In genomic region chr14:79295579-79295978, GRCm38 (mm10) we compare ENCODE assay signal across 21 mouse cellular contexts. TPM values are rescaled to one million over a fixed set of nuclear protein-coding genes. Genes with fewer than 3 reads are reported as not detected.
DNase-seq lines count a peak whose midpoint lies in the region; ATAC-seq and TF ChIP-seq lines count a peak whose summit lies in the region.
"Had no signal": no experiment of that assay in that cellular context is flagged by ENCODE, and none has a peak within 500 bp of the region (broad histone marks: within the 10 kb centered on the region; RNA-seq: fewer than 3 reads in every experiment).

No protein-coding gene starts in this region.

- H3K27me3 ChIP-seq in heart, adult 2 months (ENCODE audit: control insufficient read depth, insufficient read depth, low read length), result no peaks in the 10 kb centered on the region
- peaks cover 23% of the 10 kb centered on the region for H3K27me3 ChIP-seq in neural tube, embryonic 13.5 days
- no peaks in the 10 kb centered on the region for H3K27me3 ChIP-seq in liver, embryonic 16.5 days (ENCODE audit: control insufficient read depth, insufficient read depth, low read depth, low read length)

- H3K4me3 ChIP-seq in heart, adult 2 months, result no peak overlapping the region; the same call in 1 of the 2 replicates
- no peak overlapping the region for H3K4me3 ChIP-seq in neural tube, embryonic 13.5 days
- H3K4me3 ChIP-seq in liver, embryonic 16.5 days (ENCODE audit: low read depth, low read length), result peak overlapping the region; percentile 65
- H3K4me3 ChIP-seq in layer of hippocampus, adult 2 months, result no peak overlapping the region
- H3K4me3 ChIP-seq: heart, embryonic 12.5 days; hindbrain, embryonic 10.5 days; midbrain, embryonic 12.5 days; neural tube, embryonic 12.5 days had no signal

- no peak for TF ChIP-seq EP300 in heart, adult 2 months (IDR thresholded peaks at IDR 0.05; ENCODE audit: insufficient read depth, low read depth, low read length)

- no peak overlapping the region; the same call in 1 of the 2 replicates for H3K27ac ChIP-seq in heart, adult 2 months
- H3K27ac ChIP-seq in neural tube, embryonic 13.5 days (replicated peaks), result no peak overlapping the region
- peak overlapping the region; percentile 94 for H3K27ac ChIP-seq in liver, embryonic 16.5 days (ENCODE audit: low read length)
- no peak overlapping the region for H3K27ac ChIP-seq in layer of hippocampus, adult 2 months
- H3K27ac ChIP-seq: hindbrain, embryonic 10.5 days; midbrain, embryonic 12.5 days; neural tube, embryonic 12.5 days had no signal

- ATAC-seq in neural tube, embryonic 13.5 days (ENCODE audit: low read depth), result no peak
- 0 out of 2 replicates have a peak, but pooled peaks have one; percentile 8 for ATAC-seq in erythroid progenitor cell, adult 5-6 weeks (replicated peaks; ENCODE audit: low FRiP score, poor library complexity, severe bottlenecking)
- ATAC-seq in liver, embryonic 16.5 days (ENCODE audit: low read depth), result peak; percentile 17
- ATAC-seq: intestine, postnatal 0 days had no signal

- no peaks in the 10 kb centered on the region for H3K9me3 ChIP-seq in neural tube, embryonic 13.5 days
- no peaks in the 10 kb centered on the region for H3K9me3 ChIP-seq in liver, embryonic 16.5 days (replicated peaks; ENCODE audit: control insufficient read depth, low read length)
- H3K9me3 ChIP-seq: heart, embryonic 12.5 days; hindbrain, embryonic 10.5 days; midbrain, embryonic 12.5 days; neural tube, embryonic 12.5 days had no signal

- TF ChIP-seq POLR2A in heart, adult 2 months (IDR thresholded peaks at IDR 0.05; ENCODE audit: insufficient read depth, low read depth, low read length), result no peak

- no peak for DNase-seq in heart, adult 2 months
- no peak for DNase-seq in heart, postnatal 10 days
- DNase-seq in neural tube, embryonic 10.5 days (ENCODE audit: extremely low spot score, low spot score), result no peak
- DNase-seq in layer of hippocampus, adult 2 months (ENCODE audit: low spot score in 2 of 2), result no peak
- DNase-seq: cerebellum, adult 2 months; gastrocnemius, postnatal 25 days; kidney, postnatal 25 days; lung, postnatal 10 days; right cerebral cortex, adult 18-20 months had no signal

- H3K9ac ChIP-seq in heart, adult 2 months (ENCODE audit: low read depth, low read length), result peak overlapping the region; percentile 2; the same call in 1 of the 2 replicates
- no peak overlapping the region for H3K9ac ChIP-seq in neural tube, embryonic 13.5 days
- H3K9ac ChIP-seq in liver, embryonic 16.5 days (ENCODE audit: low read depth, low read length), result peak overlapping the region; percentile 69
- H3K9ac ChIP-seq: heart, embryonic 12.5 days; midbrain, embryonic 12.5 days; neural tube, embryonic 12.5 days had no signal

- H3K79me2 ChIP-seq in heart, adult 2 months (replicated peaks; ENCODE audit: control insufficient read depth, insufficient read depth, low read length), result no peaks in the 10 kb centered on the region

- H3K4me2 ChIP-seq in neural tube, embryonic 13.5 days, result peak overlapping the region; percentile 18
- H3K4me2 ChIP-seq in liver, embryonic 16.5 days (ENCODE audit: low read depth, low read length), result peak overlapping the region; percentile 85
- H3K4me2 ChIP-seq: heart, embryonic 12.5 days; midbrain, embryonic 12.5 days had no signal

- no peak for TF ChIP-seq CTCF in heart, adult 2 months (IDR thresholded peaks at IDR 0.05)
- TF ChIP-seq CTCF in layer of hippocampus, adult 2 months (conservative IDR thresholded peaks at IDR 0.05), result no peak

- WGBS in heart, adult 2 months, result 69% methylated on average over 9 of the region's 9 CpGs
- WGBS in neural tube, embryonic 13.5 days, result 82% methylated on average over 9 of the region's 9 CpGs
- 49% methylated on average over 9 of the region's 9 CpGs for WGBS in liver, embryonic 16.5 days (ENCODE audit: insufficient replicate concordance)

- peaks cover 5% of the 10 kb centered on the region for H3K4me1 ChIP-seq in heart, adult 2 months (ENCODE audit: control insufficient read depth, insufficient read depth, low read length)
- H3K4me1 ChIP-seq in neural tube, embryonic 13.5 days (replicated peaks), result peaks cover 32% of the 10 kb centered on the region
- H3K4me1 ChIP-seq in liver, embryonic 16.5 days (ENCODE audit: control insufficient read depth, low read depth, low read length), result peaks cover 61% of the 10 kb centered on the region

- H3K36me3 ChIP-seq in heart, adult 2 months (ENCODE audit: control insufficient read depth, insufficient read depth, low read length), result peaks cover 30% of the 10 kb centered on the region
- H3K36me3 ChIP-seq in neural tube, embryonic 13.5 days, result no peaks in the 10 kb centered on the region
- peaks cover 26% of the 10 kb centered on the region for H3K36me3 ChIP-seq in liver, embryonic 16.5 days (ENCODE audit: control insufficient read depth, insufficient read depth)
- H3K36me3 ChIP-seq: heart, embryonic 12.5 days; hindbrain, embryonic 10.5 days; midbrain, embryonic 12.5 days; neural tube, embryonic 12.5 days had no signal

- intact Hi-C loops in heart, adult 2 months (cut with DNase I), result loop anchor here (5.0 kb wide), 1 partner anchor 113 kb away; no protein-coding TSS in a partner anchor
- intact Hi-C loops in heart, postnatal 10 days (cut with DNase I), result loop anchor here (5.0 kb wide), 1 partner anchor 93 kb away; no protein-coding TSS in a partner anchor

RNA-seq across cellular contexts. Expression of gene Rgcc, which starts 5.9 kb away (rescaled TPM):
- total RNA-seq in heart, adult 2 months (2021), result 100 to 1,000 TPM in 1 of 2 experiments, 10 to 100 TPM in 1; 66.4 to 116 TPM
- polyA plus RNA-seq in heart, adult 2 months (2012; rRNA removed), result 91.8 and 124 TPM in 2 replicates
- 10 to 100 TPM; 51.6 to 57.6 TPM for total RNA-seq in heart, postnatal 10 days (2021)
- 67.4 and 72.9 TPM in 2 replicates for polyA plus RNA-seq in neural tube, embryonic 13.5 days (2015; fragmentation: Nextera tagmentation; extraction: Ambion mirVana)
- 138 and 211 TPM in 2 replicates for total RNA-seq in erythroid progenitor cell, adult 5-6 weeks (2015; ENCODE audit: low replicate concordance)
- total RNA-seq in erythroid progenitor cell, adult 5-6 weeks (2017; ENCODE audit: low replicate concordance), result 175 and 244 TPM in 2 replicates
- 237 and 262 TPM in 2 replicates for polyA plus RNA-seq in liver, embryonic 16.5 days (2015; fragmentation: Nextera tagmentation; extraction: Ambion mirVana)
- total RNA-seq in layer of hippocampus, adult 2 months (2021), result 10 to 100 TPM; 37.1 to 40.7 TPM

RNA-seq across cellular contexts. Expression of gene Zfp957, which starts 48.4 kb away (rescaled TPM):
- total RNA-seq in heart, adult 2 months (2021), result not detected
- not detected in 2 replicates for polyA plus RNA-seq in heart, adult 2 months (2012; rRNA removed)
- total RNA-seq in heart, postnatal 10 days (2021), result not detected
- not detected in 2 replicates for polyA plus RNA-seq in neural tube, embryonic 13.5 days (2015; fragmentation: Nextera tagmentation; extraction: Ambion mirVana)
- total RNA-seq in erythroid progenitor cell, adult 5-6 weeks (2015; ENCODE audit: low replicate concordance), result not detected in 2 replicates
- not detected in 2 replicates for total RNA-seq in erythroid progenitor cell, adult 5-6 weeks (2017; ENCODE audit: low replicate concordance)
- not detected in 2 replicates for polyA plus RNA-seq in liver, embryonic 16.5 days (2015; fragmentation: Nextera tagmentation; extraction: Ambion mirVana)
- total RNA-seq in layer of hippocampus, adult 2 months (2021), result not detected
- total RNA-seq: CH12.LX; gastrocnemius, postnatal 25 days; layer of hippocampus, postnatal 25 days; left cerebral cortex, postnatal 36 days had no signal
- polyA plus RNA-seq: cerebellum, adult 2 months; heart, embryonic 12.5 days; hindbrain, embryonic 10.5 days; intestine, postnatal 0 days; midbrain, embryonic 12.5 days; neural tube, embryonic 12.5 days; thymus, postnatal 0 days had no signal
